Mouse (Mus musculus) left cerebral cortex, postnatal 14 days (tissue): ENCODE data around the gene Lars2. TPM values are rescaled to one million over a fixed set of nuclear protein-coding genes. Genes with fewer than 3 reads are reported as not detected.
"Not testable (repeated sequence)": the region's sequence is repeated elsewhere in the genome, so short reads cannot be mapped to it uniquely, and the experiment has no call there.

ENCODE experiments used
- DNase-seq, 2 experiments: peaks; one replicate each; pipeline ENCODE4 v3.0.0; 2021 to 2022; ENCODE audit warnings: low spot score in 2 of 2, mixed read lengths in 1 of 2
- intact Hi-C: fragments of 180-260 bp; cut with DNase I; formaldehyde crosslinking; loops from one replicate; pipeline ENCODE4 v1.15.1; 2025
- long read RNA-seq, 2 experiments: library from polyadenylated mRNA; stranded (forward); transcript quantifications; one replicate each; pipeline ENCODE4 v2.0.0; 2021
- total RNA-seq, 2 experiments: library from RNA; stranded (reverse); gene quantifications; 2 replicates each; pipeline ENCODE4 v1.2.3; 2021

Gene Lars2
- total RNA-seq: 10 to 100 TPM; 29.7 to 35.2 TPM
- long read RNA-seq, experiment 1, transcript Lars2-201 (21 exons, 3,894 nt): major isoform, 9 of 14 reads
- long read RNA-seq, experiment 1, partial matches to known transcripts: 3 of 14 reads
- long read RNA-seq, experiment 1, other reads (novel, unspliced or antisense): 0 of 14 reads
- long read RNA-seq, experiment 2, partial matches to known transcripts: 1 of 5 reads
- long read RNA-seq, experiment 2, other reads (novel, unspliced or antisense): 1 of 5 reads

GRCm38 (mm10) chr9:123366708-123367385, at the start of gene Lars2:
Lars2 (plus strand) TSS chr9:123366927.
- intact Hi-C loops: no loop called here

GRCm38 (mm10) chr9:123326106-123326505, 40.6 kb upstream of the Lars2 start:
- no peak for DNase-seq
- intact Hi-C loops: no loop called here

More at GRCm38 (mm10) chr9:123366708-123367385, at the start of gene Lars2:
- peak; percentile 92 to 95 for DNase-seq

GRCm38 (mm10) chr9:123328336-123328735, 38.4 kb upstream of the Lars2 start:
- intact Hi-C loops: no loop called here
- DNase-seq: no peak

DNA sequence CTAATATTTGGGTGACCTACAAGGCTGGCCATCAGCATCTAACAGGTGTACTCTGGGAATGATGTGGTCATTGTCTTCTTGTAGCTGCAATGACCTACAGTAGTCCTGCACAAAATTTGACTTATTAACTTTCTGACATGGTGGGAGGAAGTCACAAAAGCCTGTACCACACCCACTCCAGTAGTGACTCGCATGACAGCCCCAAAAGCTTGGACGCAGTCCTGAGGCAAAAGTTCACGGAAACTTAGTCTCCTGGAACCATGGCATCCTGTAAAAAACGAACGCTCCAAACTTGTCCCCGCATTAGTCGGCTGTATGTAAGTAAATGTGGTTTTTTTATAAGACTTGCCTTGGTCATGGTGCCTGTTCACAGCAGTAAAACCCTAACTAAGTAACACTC, 36.9 kb upstream of the Lars2 start:
- intact Hi-C loops: no loop called here
- DNase-seq: no peak

DNA sequence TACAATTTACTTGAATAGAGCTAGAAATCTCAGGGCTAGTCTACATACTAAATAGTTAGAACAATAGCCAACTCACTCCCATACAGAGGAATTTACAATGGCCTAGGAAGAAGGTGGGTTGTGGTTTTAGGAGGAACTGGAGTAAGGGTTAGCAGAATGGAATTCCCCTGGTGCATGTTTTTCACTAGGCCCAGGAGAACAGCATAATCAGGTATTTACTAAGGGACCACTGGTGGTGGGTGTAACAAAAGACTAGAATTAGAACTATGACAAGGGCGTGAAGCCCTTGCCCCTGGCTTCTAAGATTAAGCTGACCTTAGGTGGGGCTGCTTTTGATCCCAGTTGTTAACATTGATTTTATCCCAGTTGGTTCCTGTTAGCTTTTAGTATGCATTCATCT, 36.5 kb upstream of the Lars2 start:
- DNase-seq, intact Hi-C loops: not testable (repeated sequence)

GRCm38 (mm10) chr9:123333479-123333878, 33.2 kb upstream of the Lars2 start:
- intact Hi-C loops: no loop called here

DNA sequence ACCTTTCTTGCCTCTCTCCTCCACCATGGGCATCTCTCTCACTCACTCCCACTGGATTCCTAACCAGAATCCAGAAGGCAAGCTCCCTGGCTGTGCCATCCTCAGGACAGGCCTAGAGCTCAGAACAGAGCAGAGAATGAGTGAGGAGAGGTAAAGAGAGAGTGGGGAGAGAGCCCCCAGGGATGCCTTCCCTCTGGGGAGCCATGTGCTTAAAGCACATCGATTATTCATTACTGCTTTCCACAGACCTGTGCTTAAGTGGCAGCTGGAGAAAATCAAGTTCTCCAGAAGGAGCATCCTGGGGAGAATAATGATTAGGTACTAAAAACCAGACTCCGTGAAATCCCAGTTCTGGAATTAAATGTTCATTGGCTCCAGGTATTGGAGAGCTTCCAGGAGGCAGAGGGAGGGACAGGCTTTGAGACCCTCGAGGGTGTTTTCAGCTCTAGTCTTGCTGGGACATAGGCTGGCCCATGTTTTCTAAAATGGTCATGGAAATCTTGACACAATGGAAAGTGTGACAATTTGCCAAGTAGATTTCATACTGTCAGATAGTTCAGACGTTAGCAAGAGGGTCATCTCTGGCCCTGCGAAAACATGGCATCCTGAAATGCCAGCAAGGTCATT, 31.6 kb upstream of the Lars2 start:
- DNase-seq: no peak
- intact Hi-C loops: no loop called here

More at GRCm38 (mm10) chr9:123333479-123333878, 33.2 kb upstream of the Lars2 start:
- no peak for DNase-seq

DNA sequence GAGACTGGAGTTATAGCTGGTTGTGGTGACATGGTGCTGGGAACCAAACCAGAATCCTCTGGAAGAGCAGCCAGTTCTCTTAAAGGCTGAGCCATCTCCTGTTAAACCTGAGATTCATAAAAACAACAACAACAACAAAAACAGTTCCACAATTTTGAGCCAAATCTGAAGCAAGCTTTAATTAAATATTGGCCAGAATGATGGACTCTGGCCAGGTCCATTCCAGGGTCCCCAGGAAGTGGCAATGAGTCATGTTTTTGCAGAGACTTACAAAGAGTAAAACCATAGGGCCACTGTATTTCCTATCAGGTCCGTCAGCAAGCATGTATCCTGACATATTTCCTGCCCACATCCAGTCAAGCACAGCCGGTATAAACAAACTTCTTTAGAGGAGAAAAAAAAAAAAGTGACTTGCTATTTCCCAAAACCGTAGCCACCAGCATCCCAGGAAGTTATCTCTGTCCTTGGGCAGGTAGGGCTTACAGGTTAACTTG, 27.0 kb upstream of the Lars2 start:
- no peak for DNase-seq
- intact Hi-C loops: no loop called here

- DNase-seq: no peak
- intact Hi-C loops: no loop called here
These were observed 25.5 kb upstream of the Lars2 start for GRCm38 (mm10) chr9:123341256-123341655.

DNA sequence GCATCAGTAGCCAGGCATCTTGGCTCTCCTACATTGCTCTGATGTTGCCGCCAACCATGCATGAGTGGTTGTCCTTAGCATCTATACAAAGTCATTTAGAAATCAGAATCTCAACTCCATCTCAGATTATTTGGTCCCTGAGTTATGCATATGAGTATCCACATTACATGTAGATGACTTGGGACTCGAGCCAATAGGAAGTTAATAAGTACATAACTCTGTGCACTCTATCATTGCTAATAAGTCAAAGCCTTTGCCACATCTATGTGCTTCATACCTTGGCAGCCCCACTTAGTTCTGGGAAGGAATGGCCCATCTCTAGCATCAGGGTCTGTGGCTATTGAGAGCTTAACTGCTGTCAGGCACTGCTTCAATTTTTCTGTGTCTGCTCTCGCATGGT, 23.7 kb upstream of the Lars2 start:
- no peak for DNase-seq
- intact Hi-C loops: no loop called here

- DNase-seq, intact Hi-C loops: not testable (repeated sequence)
These were observed 17.4 kb upstream of the Lars2 start for GRCm38 (mm10) chr9:123349286-123349685.

- intact Hi-C loops: no loop called here
- no peak for DNase-seq
These were observed 6.7 kb upstream of the Lars2 start for GRCm38 (mm10) chr9:123359981-123360380.

DNA sequence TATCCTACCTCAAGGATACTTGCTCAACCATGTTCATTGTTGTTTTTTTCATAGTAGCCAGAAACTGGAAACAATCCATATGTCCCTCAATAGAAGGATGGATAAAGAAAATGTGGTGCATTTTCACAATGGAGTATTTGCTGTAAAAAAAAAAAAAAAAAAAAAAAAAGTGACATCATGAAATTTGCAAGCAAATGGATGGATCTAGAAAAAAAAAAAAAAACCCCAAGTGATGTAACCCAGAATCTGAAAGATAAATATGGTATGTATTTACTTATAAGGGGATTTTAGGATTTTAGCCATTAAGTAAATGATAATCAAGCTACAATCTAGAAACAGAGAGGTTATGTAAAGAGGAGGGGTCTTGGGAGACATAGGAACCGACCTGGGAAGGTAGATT, 1.4 kb upstream of the Lars2 start:
- intact Hi-C loops: no loop called here
- DNase-seq: no peak

GRCm38 (mm10) chr9:123365942-123366707, 602 bp upstream of the Lars2 start:
- intact Hi-C loops: no loop called here
- DNase-seq: peak in 1 of 2 experiments; percentile 12

DNA sequence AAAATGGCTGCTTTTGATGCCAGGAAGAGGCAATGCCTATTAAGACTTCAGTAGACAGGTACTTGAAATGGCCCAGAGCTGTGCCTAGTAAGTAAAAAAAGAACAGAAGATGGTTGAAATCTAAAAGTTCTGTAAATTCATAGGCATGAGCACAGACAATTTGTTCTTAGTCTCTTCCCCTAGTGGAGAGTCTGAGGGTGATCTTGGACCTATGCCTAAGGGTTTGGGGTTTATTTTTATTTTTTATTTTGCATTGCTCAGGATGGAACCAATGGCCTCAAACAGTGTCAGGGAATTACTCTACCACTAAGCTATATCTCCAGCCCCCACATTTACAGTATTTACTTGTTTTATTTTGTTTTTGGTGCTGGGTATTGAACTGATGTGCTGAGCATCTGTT, 909 bp downstream of the Lars2 start:
- peak in 1 of 2 experiments; percentile 9 for DNase-seq
- intact Hi-C loops: no loop called here

DNA sequence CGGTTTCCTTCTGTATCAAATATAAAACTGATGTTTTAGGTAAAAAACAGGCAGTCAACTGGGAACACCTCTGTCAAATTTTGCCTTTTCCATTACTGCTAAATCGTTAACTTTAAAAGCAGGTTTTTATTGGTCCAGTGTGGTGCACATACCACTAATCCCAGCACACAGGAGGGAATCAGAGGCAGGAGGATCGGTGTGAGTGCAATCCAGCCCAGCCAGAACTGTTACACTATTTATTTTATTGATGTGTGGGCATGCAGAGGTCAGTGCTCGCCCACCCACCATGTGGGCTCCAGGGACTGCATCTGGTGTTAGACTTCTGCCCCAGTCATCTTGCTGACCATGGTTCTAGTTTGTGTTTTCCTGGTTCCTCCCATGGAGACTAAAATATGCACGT, 15.7 kb downstream of the Lars2 start:
- no peak for DNase-seq
- intact Hi-C loops: loop anchor here (10.0 kb wide), 1 partner anchor 122 kb away; no protein-coding TSS in a partner anchor

- intact Hi-C loops: loop anchor here (5.0 to 10.0 kb wide), 2 partner anchors 53 to 120 kb away; no protein-coding TSS in a partner anchor
These were observed 18.0 kb downstream of the Lars2 start for GRCm38 (mm10) chr9:123384696-123385095.

GRCm38 (mm10) chr9:123385352-123386198, 18.8 kb downstream of the Lars2 start:
- DNase-seq: peak in 1 of 2 experiments; percentile 49
- intact Hi-C loops: loop anchor here (5.0 to 10.0 kb wide), 2 partner anchors 52 to 119 kb away; no protein-coding TSS in a partner anchor

More at GRCm38 (mm10) chr9:123384696-123385095, 18.0 kb downstream of the Lars2 start:
- peak; percentile 54 to 73 for DNase-seq
